Mouse (Mus musculus) bone marrow, adult 2 months (tissue): ENCODE results near the gene Tufm.

Experiments used
- CTCF ChIP-seq: fragments of 200-500 bp; IDR thresholded peaks from 2 replicates; pipeline ENCODE4 v1.5.1; 2011; ENCODE audit warnings: low read length, control low read depth; ENCODE audit not compliant: control insufficient read depth, insufficient read depth
- POLR2A ChIP-seq: fragments of 200-500 bp; IDR thresholded peaks from 2 replicates; pipeline ENCODE4 v1.6.1; 2011; ENCODE audit warnings: low read depth, mild to moderate bottlenecking, control low read depth, low read length, borderline replicate concordance; ENCODE audit not compliant: control insufficient read depth

DNA sequence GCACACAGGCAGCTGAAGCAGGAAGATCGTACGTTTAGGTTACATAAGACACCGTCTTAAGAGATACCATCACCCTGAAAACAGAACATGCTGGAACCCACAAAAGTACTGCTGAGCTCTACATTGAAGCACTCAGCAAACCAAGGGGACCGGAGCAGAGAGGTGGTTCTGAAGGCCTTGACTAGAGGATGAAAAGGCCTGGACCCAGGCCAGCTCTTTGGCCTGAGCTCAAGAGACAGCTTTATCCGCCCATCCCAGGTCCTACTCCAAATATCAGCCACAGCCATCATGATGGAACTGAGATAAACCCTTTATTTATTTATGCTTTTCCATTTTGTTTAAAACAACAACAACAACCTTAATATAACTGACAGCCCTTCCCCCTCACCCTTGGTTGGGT is 20.5 kb upstream of the Tufm start:
- TF ChIP-seq POLR2A (no peak), CTCF (no peak)
